Mouse (Mus musculus): ENCODE results near the gene Cd101. TPM values are rescaled to one million over a fixed set of nuclear protein-coding genes. Genes with fewer than 3 reads are reported as not detected.
A peak's percentile ranks its signal among the peaks of the same experiment; 100 is the strongest.

The Cd101 gene
- polyA plus RNA-seq, 1 experiment from 2014 or later: 0.17 TPM

GRCm38 (mm10) chr3:101066175-101066574, 36.8 kb upstream of the Cd101 start:
- Histone ChIP-seq H3K27me3 (no peaks in the 10 kb centered on the region), H3K36me3 (no peaks in the 10 kb centered on the region), H3K4me1 (peaks cover 23% of the 10 kb centered on the region), H3K4me2 (no peak overlapping the region), H3K9ac (no peak overlapping the region), H3K4me3 (no peak overlapping the region), H3K9me3 (no peaks in the 10 kb centered on the region), H3K27ac (no peak overlapping the region)
- WGBS: 78% methylated on average over 6 of the region's 6 CpGs
- no peak for ATAC-seq (ENCODE audit: borderline replicate concordance, extremely low read depth, low FRiP score, low TSS enrichment)

- 84% methylated on average over 7 of the region's 7 CpGs for WGBS
- no peaks in the 10 kb centered on the region for H3K9me3 ChIP-seq
- no peaks in the 10 kb centered on the region for H3K27me3 ChIP-seq
- ATAC-seq (ENCODE audit: borderline replicate concordance, extremely low read depth, low FRiP score, low TSS enrichment): no peak
- H3K27ac ChIP-seq: no peak overlapping the region
- H3K4me1 ChIP-seq: no peaks in the 10 kb centered on the region
- H3K4me3 ChIP-seq: no peak overlapping the region
- peaks cover 16% of the 10 kb centered on the region; the same call in 1 of the 2 replicates for H3K36me3 ChIP-seq
- no peak overlapping the region for H3K9ac ChIP-seq
- H3K4me2 ChIP-seq: no peak overlapping the region
Measured at GRCm38 (mm10) chr3:101061865-101062585, 32.7 kb upstream of the Cd101 start.

- 47% methylated on average over 4 of the region's 4 CpGs for WGBS
- Histone ChIP-seq H3K9me3 (no peaks in the 10 kb centered on the region), H3K4me3 (no peak overlapping the region), H3K4me1 (no peaks in the 10 kb centered on the region), H3K27me3 (no peaks in the 10 kb centered on the region), H3K27ac (no peak overlapping the region), H3K4me2 (no peak overlapping the region), H3K9ac (no peak overlapping the region), H3K36me3 (peaks cover 20% of the 10 kb centered on the region; the same call in 1 of the 2 replicates)
- no peak for ATAC-seq (ENCODE audit: borderline replicate concordance, extremely low read depth, low FRiP score, low TSS enrichment)
Measured at GRCm38 (mm10) chr3:101059214-101059613, 29.9 kb upstream of the Cd101 start.

- H3K9me3 ChIP-seq: no peaks in the 10 kb centered on the region
- ATAC-seq (ENCODE audit: borderline replicate concordance, extremely low read depth, low FRiP score, low TSS enrichment): no peak
- H3K27ac ChIP-seq: no peak overlapping the region
- H3K4me2 ChIP-seq: no peak overlapping the region
- WGBS: 81% methylated on average over 2 of the region's 2 CpGs
- no peaks in the 10 kb centered on the region for H3K4me1 ChIP-seq
- H3K27me3 ChIP-seq: no peaks in the 10 kb centered on the region
- H3K9ac ChIP-seq: no peak overlapping the region
- no peak overlapping the region for H3K4me3 ChIP-seq
- peaks cover 20% of the 10 kb centered on the region; the same call in 1 of the 2 replicates for H3K36me3 ChIP-seq
Measured at GRCm38 (mm10) chr3:101058203-101058602, 28.8 kb upstream of the Cd101 start.

GRCm38 (mm10) chr3:101055216-101055615, 25.9 kb upstream of the Cd101 start:
- Histone ChIP-seq H3K9me3 (no peaks in the 10 kb centered on the region), H3K9ac (no peak overlapping the region), H3K27me3 (no peaks in the 10 kb centered on the region), H3K4me2 (no peak overlapping the region), H3K4me1 (no peaks in the 10 kb centered on the region), H3K27ac (no peak overlapping the region), H3K4me3 (no peak overlapping the region), H3K36me3 (peaks cover 12% of the 10 kb centered on the region; the same call in 1 of the 2 replicates)
- no peak for ATAC-seq (ENCODE audit: borderline replicate concordance, extremely low read depth, low FRiP score, low TSS enrichment)
- 72% methylated on average over 8 of the region's 8 CpGs for WGBS

- 57% methylated on average over 4 of the region's 4 CpGs for WGBS
- Histone ChIP-seq H3K4me2 (no peak overlapping the region), H3K36me3 (peaks cover 17% of the 10 kb centered on the region; the same call in 1 of the 2 replicates), H3K4me3 (no peak overlapping the region), H3K9ac (no peak overlapping the region), H3K4me1 (peaks cover 5% of the 10 kb centered on the region), H3K27me3 (no peaks in the 10 kb centered on the region), H3K9me3 (no peaks in the 10 kb centered on the region), H3K27ac (no peak overlapping the region)
- no peak for ATAC-seq (ENCODE audit: borderline replicate concordance, extremely low read depth, low FRiP score, low TSS enrichment)
Measured at GRCm38 (mm10) chr3:101051601-101052000, 22.2 kb upstream of the Cd101 start.

- peaks cover 13% of the 10 kb centered on the region; the same call in 1 of the 2 replicates for H3K36me3 ChIP-seq
- WGBS: 66% methylated on average over 9 of the region's 9 CpGs
- H3K4me3 ChIP-seq: no peak overlapping the region
- H3K9me3 ChIP-seq: no peaks in the 10 kb centered on the region
- ATAC-seq (ENCODE audit: borderline replicate concordance, extremely low read depth, low FRiP score, low TSS enrichment): no peak
- peaks cover 5% of the 10 kb centered on the region for H3K4me1 ChIP-seq
- H3K9ac ChIP-seq: no peak overlapping the region
- H3K4me2 ChIP-seq: no peak overlapping the region
- H3K27me3 ChIP-seq: no peaks in the 10 kb centered on the region
- H3K27ac ChIP-seq: no peak overlapping the region
Measured at GRCm38 (mm10) chr3:101049997-101050396, 20.6 kb upstream of the Cd101 start.

- ATAC-seq (ENCODE audit: borderline replicate concordance, extremely low read depth, low FRiP score, low TSS enrichment): no peak
- no peak overlapping the region for H3K27ac ChIP-seq
- 73% methylated on average over 2 of the region's 2 CpGs for WGBS
- no peak overlapping the region for H3K9ac ChIP-seq
- peaks cover 5% of the 10 kb centered on the region for H3K4me1 ChIP-seq
- peaks cover 13% of the 10 kb centered on the region; the same call in 1 of the 2 replicates for H3K36me3 ChIP-seq
- no peaks in the 10 kb centered on the region for H3K9me3 ChIP-seq
- no peak overlapping the region for H3K4me3 ChIP-seq
- H3K27me3 ChIP-seq: no peaks in the 10 kb centered on the region
- H3K4me2 ChIP-seq: no peak overlapping the region
Measured at GRCm38 (mm10) chr3:101048781-101049180, 19.4 kb upstream of the Cd101 start.

- ATAC-seq (ENCODE audit: borderline replicate concordance, extremely low read depth, low FRiP score, low TSS enrichment): peak; percentile 68; the same call in 1 of the 2 replicates
- Histone ChIP-seq H3K9me3 (no peaks in the 10 kb centered on the region), H3K9ac (no peak overlapping the region), H3K27ac (no peak overlapping the region), H3K4me3 (no peak overlapping the region), H3K27me3 (no peaks in the 10 kb centered on the region), H3K36me3 (peaks cover 20% of the 10 kb centered on the region), H3K4me1 (peaks cover 5% of the 10 kb centered on the region), H3K4me2 (no peak overlapping the region)
- 77% methylated on average over 15 of the region's 15 CpGs for WGBS
Measured at GRCm38 (mm10) chr3:101047586-101048275, 18.4 kb upstream of the Cd101 start.

GRCm38 (mm10) chr3:101045431-101045830, 16.1 kb upstream of the Cd101 start:
- ATAC-seq (ENCODE audit: borderline replicate concordance, extremely low read depth, low FRiP score, low TSS enrichment): no peak
- WGBS: 88% methylated on average over 15 of the region's 15 CpGs
- Histone ChIP-seq H3K4me1 (peaks cover 5% of the 10 kb centered on the region), H3K27ac (no peak overlapping the region), H3K4me3 (no peak overlapping the region), H3K36me3 (peaks cover 27% of the 10 kb centered on the region), H3K9ac (no peak overlapping the region), H3K9me3 (no peaks in the 10 kb centered on the region), H3K4me2 (no peak overlapping the region), H3K27me3 (no peaks in the 10 kb centered on the region)

GRCm38 (mm10) chr3:101044686-101045085, 15.3 kb upstream of the Cd101 start:
- WGBS: 55% methylated on average over 6 of the region's 6 CpGs
- peak; percentile 17; the same call in 1 of the 2 replicates for ATAC-seq (ENCODE audit: borderline replicate concordance, extremely low read depth, low FRiP score, low TSS enrichment)
- Histone ChIP-seq H3K4me2 (no peak overlapping the region), H3K36me3 (peaks cover 23% of the 10 kb centered on the region), H3K9ac (no peak overlapping the region), H3K27me3 (no peaks in the 10 kb centered on the region), H3K4me1 (peaks cover 5% of the 10 kb centered on the region), H3K9me3 (no peaks in the 10 kb centered on the region), H3K4me3 (no peak overlapping the region), H3K27ac (no peak overlapping the region)

GRCm38 (mm10) chr3:101041997-101042396, 12.6 kb upstream of the Cd101 start:
- H3K27ac ChIP-seq: no peak overlapping the region
- H3K4me2 ChIP-seq: no peak overlapping the region
- no peaks in the 10 kb centered on the region for H3K27me3 ChIP-seq
- no peaks in the 10 kb centered on the region for H3K9me3 ChIP-seq
- H3K36me3 ChIP-seq: peaks cover 15% of the 10 kb centered on the region
- no peaks in the 10 kb centered on the region for H3K4me1 ChIP-seq
- ATAC-seq (ENCODE audit: borderline replicate concordance, extremely low read depth, low FRiP score, low TSS enrichment): no peak
- no peak overlapping the region for H3K4me3 ChIP-seq
- WGBS: 79% methylated on average over 7 of the region's 7 CpGs
- H3K9ac ChIP-seq: no peak overlapping the region

Measured in lung, embryonic 15.5 days (tissue).